Mouse (Mus musculus): ENCODE measurements at regions not wholly inside any gene's neighbourhood (a gene's known extent, or its start where the extent isn't known, plus 50 kb on each side); places are given as distances from the start of the nearest gene placed in this dataset.

DNA sequence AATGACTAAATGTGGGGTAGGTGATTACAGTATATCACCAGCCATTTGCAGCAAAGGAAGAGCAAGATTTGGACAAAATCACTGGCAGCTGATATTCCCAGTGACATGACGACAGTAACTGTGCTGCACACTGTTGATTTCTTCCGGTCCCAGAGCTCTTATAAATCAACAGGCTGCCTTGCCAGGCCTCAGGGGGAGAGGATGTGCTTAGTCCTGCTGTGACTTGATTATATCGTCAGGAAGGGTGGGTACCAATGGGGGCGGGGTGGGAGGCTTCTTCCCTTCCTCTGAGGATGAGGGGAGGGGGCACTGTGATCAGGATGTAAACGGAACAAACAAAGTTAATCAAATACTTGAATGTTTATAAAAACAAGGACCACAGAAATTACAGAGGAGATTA lies 110.9 kb upstream of the Kctd3 start:
- no peak for TF ChIP-seq CTCF (conservative IDR thresholded peaks at IDR 0.05)
- no peak for DNase-seq (ENCODE audit: low spot score in 2 of 2)
- no peak overlapping the region for H3K4me3 ChIP-seq
- peak overlapping the region; percentile 72; the same call in 1 of the 2 replicates for H3K27ac ChIP-seq

DNA sequence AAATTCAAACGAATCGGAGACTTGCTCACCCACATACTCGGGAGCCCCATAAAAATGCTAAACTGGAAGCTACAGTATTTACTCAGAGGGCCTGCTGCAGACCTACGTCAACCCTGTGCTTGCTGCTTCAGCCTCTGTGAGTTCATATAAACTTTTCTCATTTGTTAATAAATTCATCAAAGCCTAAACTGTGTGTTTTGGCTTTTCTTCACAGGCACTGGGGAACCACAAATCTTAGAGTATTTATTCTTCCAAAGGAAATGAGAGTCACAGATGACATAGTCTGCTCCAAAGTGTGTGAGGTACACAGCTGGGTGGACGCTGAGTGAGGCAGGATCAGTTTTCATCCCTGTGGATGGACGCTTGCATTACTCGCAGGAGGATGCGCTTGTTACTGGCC lies 108.3 kb upstream of the Kctd3 start:
- Histone ChIP-seq H3K4me3 (no peak overlapping the region), H3K27ac (peak overlapping the region; percentile 72)
- no peak for DNase-seq (ENCODE audit: low spot score in 2 of 2)
- TF ChIP-seq CTCF (conservative IDR thresholded peaks at IDR 0.05) = no peak

DNA sequence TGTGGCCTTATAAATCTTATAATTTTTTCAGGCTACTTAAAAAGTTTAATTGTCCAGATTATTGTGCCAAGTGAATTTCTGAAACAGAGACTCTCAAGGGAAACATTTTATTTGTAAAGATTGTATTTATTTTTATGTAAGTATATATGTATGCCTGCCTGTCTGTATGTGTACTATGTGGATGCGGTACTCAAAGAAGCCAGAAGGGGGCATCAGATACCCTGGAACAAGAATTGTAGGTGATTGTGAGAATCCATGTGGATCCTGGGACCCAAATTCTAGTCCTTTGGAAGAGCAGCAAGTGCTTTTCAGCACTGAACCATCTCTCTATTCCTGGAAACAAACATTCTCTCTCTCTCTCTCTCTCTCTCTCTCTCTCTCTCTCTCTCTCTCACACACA lies 107.6 kb upstream of the Kctd3 start:
- no peak overlapping the region for H3K27ac ChIP-seq
- TF ChIP-seq CTCF (conservative IDR thresholded peaks at IDR 0.05) = peak; percentile 58
- H3K4me3 ChIP-seq = no peak overlapping the region
- DNase-seq (ENCODE audit: low spot score in 2 of 2) = no peak

DNA sequence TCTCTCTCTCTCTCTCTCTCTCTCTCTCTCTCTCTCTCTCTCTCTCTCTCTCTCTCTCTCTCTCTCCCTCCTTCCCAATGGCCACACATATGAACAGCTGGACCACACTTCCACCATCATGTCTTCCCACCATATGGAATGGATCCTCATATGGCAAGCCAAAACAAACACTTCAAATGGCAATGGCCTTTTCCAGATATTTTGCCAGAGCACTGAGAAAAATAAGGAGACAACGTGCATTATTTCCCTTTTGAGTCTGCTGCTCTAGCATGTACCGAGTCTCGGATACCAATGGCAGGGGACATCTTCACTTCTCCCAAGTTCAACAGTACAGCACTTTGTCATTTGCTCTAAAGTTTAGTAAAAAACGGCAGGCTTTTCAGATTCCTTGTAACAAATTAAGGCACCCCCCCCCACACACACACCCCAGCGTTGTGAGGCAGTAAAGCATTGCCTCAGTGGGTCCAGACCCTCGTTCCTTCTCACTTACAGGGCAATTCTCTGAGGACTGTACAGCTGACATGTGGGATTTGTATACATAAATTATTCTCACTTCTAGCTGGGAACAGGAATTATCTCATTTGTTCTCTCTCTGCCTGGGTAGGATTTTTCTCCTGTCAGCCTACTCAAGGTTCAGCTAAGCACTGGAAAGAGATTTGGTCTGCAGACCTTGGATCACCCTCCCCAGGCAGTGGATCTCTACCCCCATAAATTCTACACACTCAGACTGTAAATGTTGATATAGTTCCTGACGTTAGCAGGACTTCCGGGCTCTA lies 100.8 kb upstream of the Kctd3 start:
- DNase-seq (ENCODE audit: low spot score in 2 of 2) = no peak
- TF ChIP-seq CTCF (conservative IDR thresholded peaks at IDR 0.05) = no peak
- Histone ChIP-seq H3K27ac (peak overlapping the region; percentile 59; the same call in 1 of the 2 replicates), H3K4me3 (no peak overlapping the region)

DNA sequence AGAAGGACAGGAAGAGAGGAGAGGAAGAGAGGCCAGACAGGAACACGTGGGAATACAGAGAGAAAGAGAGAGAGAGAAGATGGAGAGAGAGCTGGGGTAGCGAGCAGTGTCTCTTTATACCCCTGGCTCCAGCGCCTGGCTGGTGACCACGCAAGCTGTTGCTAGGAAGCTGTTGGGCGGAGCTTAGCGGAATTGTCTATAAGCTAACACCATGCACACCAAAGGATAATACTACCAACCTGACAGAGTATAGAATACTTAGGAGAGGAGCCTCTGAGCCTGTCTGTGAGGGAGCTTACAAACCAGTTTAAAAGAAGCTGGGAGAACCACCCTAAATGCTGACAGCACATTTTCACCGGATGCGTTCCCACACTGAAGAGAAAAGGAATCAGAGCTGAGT lies 100.2 kb upstream of the Kctd3 start:
- peak; percentile 30 to 49 for DNase-seq (ENCODE audit: low spot score in 2 of 2)
- Histone ChIP-seq H3K27ac (peak overlapping the region; percentile 81), H3K4me3 (peak overlapping the region; percentile 37)
- TF ChIP-seq CTCF (conservative IDR thresholded peaks at IDR 0.05) = no peak

DNA sequence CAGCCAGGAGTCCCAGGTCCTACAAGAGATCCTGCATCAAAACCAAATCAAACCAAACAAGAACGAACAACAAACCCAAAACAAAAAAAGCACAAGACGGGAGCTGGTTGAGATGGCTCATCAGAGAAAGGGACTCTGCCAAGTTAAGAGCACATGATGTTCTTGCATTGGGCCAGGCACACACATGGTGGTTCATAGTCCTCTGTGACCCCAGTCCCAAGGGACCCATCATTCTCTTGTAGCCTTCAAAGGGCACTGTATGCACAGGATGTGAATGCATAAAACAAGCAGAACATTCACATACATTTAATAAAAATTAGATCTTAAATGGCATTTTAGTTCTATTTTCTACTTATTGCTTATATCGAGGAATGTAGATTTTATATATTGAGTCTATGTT lies 99.5 kb upstream of the Kctd3 start:
- Histone ChIP-seq H3K27ac (peak overlapping the region; percentile 81; the same call in 1 of the 2 replicates), H3K4me3 (no peak overlapping the region)
- TF ChIP-seq CTCF (conservative IDR thresholded peaks at IDR 0.05) = no peak
- no peak for DNase-seq (ENCODE audit: low spot score in 2 of 2)

DNA sequence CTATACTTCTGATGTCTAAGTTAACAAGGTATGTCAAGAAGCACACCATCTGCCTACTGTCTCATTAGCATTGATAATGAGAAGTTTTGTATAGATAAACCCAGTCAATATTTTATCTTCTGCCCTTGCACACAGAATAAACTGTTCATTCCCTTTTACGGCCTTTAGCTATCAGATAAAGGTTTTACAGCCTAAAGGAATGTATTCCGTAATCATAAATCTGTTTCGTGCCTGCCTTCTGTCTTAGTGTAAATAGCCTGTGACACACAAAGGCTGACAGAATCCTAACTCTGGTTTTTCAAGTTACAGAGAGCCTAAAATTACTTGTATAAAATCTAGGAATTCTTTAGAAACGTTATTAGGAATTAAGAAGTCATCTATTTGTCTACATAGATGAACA lies 97.6 kb upstream of the Kctd3 start:
- no peak for DNase-seq (ENCODE audit: low spot score in 2 of 2)
- Histone ChIP-seq H3K4me3 (no peak overlapping the region), H3K27ac (no peak overlapping the region)
- TF ChIP-seq CTCF (conservative IDR thresholded peaks at IDR 0.05) = no peak

DNA sequence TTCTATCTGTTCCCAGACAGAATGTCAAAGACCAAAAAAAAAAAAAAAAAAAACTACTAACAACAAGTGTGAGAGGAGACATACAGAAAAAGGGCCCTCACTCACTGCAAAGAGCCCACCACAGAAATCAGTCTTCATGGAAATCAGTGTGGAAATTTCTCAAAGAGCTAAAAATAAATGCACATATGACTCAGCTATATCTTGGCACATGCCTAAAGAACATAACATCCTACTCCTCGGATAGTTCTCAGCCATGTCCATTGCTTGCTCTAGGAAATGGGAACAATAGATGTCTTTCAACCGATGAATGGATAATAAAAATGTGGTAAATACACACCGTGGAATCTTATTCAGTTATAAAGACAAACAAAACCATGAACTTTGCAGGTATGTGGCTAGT lies 95.1 kb upstream of the Kctd3 start:
- H3K4me3 ChIP-seq = no peak overlapping the region
- TF ChIP-seq CTCF (conservative IDR thresholded peaks at IDR 0.05) = no peak
- DNase-seq (ENCODE audit: low spot score in 2 of 2) = no peak
- no peak overlapping the region for H3K27ac ChIP-seq

DNA sequence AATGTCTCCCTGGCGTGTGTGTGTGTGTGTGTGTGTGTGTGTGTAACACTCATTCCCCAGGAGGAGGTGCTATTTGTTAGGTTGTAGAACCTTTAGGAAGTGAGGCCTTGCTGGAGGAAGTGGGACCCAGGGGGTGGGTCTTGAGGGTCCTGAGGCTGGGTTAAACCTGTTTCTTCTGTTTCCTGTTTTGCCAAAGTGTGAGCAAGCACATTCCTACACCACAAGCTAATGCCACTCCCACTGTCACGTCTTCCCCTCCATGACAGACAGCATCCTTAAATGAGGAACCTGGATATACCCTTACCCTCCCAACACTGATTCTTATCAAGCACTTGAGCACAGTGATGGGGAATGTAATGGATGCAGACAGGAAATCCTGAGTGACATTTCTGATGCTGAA lies 91.5 kb upstream of the Kctd3 start:
- Histone ChIP-seq H3K27ac (no peak overlapping the region), H3K4me3 (no peak overlapping the region)
- TF ChIP-seq CTCF (conservative IDR thresholded peaks at IDR 0.05) = no peak
- DNase-seq (ENCODE audit: low spot score in 2 of 2) = no peak

DNA sequence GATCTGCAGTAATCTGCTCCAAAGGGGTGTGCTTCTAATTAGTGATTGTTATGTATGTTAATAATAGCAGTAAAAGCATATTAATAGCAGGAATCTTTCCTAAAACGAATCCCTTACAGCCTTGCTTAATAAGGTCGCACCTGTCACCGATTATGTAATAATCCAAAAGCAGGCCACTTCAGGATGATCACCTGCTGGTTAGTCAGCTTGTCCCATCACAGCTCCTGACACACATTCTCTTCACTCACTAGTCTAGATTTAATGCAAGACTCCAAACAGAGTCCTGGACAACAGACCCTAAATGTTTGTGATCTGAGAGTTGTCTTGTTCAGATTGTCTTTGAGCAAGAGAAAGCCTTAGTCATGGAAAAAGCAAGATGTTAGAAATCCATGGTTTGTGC lies 85.2 kb upstream of the Kctd3 start:
- no peak for DNase-seq (ENCODE audit: low spot score in 2 of 2)
- H3K27ac ChIP-seq = no peak overlapping the region
- no peak for TF ChIP-seq CTCF (conservative IDR thresholded peaks at IDR 0.05)
- H3K4me3 ChIP-seq = no peak overlapping the region

DNA sequence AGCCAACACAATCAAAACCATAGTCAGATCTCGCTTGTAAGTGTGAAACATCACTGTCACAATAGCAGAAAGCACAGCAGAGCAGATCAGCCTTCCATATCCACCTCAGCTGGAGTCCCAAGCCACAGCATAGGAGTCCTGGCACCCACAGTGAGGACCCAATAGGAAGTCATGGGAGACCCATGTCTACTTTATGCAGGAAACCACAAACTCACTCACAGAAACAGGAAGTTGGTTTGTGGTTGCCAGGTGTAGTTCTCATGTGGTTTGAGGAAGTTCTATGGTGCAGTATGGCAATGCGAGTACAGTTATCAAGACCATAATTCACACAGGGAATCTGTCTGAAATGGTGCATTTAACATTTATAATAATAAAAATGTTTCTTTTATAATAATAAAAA lies 77.6 kb upstream of the Kctd3 start:
- Histone ChIP-seq H3K4me3 (no peak overlapping the region), H3K27ac (no peak overlapping the region)
- TF ChIP-seq CTCF (conservative IDR thresholded peaks at IDR 0.05) = no peak
- DNase-seq (ENCODE audit: low spot score in 2 of 2) = no peak

DNA sequence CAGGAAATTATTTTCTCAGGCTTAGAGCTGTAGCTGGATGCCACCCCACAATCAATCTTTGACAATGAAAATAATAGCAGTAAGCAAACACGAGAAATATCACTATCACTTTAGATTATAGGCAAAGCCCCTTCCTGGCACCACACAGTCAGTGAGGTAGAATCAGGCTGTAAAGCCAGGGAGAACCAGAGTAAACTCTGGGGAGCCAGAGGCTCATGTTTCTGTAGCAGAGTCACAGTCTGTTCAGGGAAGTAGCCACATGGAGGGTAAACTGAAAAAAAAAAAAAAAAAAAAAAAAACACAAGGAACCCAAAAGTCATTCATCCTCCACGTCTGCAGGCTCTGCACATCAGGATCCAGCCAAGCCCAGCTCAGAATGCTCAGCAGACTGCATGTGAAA lies 73.6 kb upstream of the Kctd3 start:
- no peak for DNase-seq (ENCODE audit: low spot score in 2 of 2)
- TF ChIP-seq CTCF (conservative IDR thresholded peaks at IDR 0.05) = no peak
- Histone ChIP-seq H3K4me3 (no peak overlapping the region), H3K27ac (peak overlapping the region; percentile 61; the same call in 1 of the 2 replicates)

DNA sequence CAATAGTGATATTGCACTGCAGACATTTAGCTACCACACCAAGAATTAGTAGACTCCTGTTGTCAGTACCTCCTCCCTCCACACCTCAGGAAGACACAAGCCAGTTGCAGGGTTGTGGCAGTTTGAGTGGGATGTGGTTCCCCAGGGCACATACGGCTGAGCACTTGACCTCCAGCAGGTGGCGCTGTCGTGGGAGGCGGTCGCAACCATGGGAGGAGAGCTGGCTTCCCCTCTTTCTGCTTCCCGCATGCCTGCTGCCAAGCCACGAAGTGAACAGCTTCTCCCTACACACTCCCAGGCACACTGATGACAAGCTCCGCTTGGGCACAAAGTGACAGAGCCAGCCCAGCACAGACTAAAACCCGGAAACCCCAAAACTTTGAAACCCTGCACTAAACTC lies 73.2 kb upstream of the Kctd3 start:
- H3K4me3 ChIP-seq = no peak overlapping the region; the same call in 1 of the 2 replicates
- TF ChIP-seq CTCF (conservative IDR thresholded peaks at IDR 0.05) = peak; percentile 87
- peak; percentile 34 to 67 for DNase-seq (ENCODE audit: low spot score in 2 of 2)
- H3K27ac ChIP-seq = peak overlapping the region; percentile 61; the same call in 1 of the 2 replicates

Measured in layer of hippocampus, adult 2 months (tissue).